Mouse (Mus musculus) MEL (cell line): ENCODE data around the gene Syce2. TPM values are rescaled to one million over a fixed set of nuclear protein-coding genes. Genes with fewer than 3 reads are reported as not detected.

ENCODE experiments used
- DNase-seq: peaks from one replicate; pipeline ENCODE4 v3.0.0; 2011; ENCODE audit warnings: low read depth, low spot score
- H3K27ac ChIP-seq: 2 replicates; pipeline ENCODE4 v1.5.1; 2012; ENCODE audit warnings: low read depth, mild to moderate bottlenecking, control low read depth, low read length, moderate library complexity; ENCODE audit not compliant: control insufficient read depth
- H3K27me3 ChIP-seq, 2 experiments: fragments of 150-350 bp in 1 of 2; sonication (generic) in 1 of 2; 2 replicates each; pipeline ENCODE4 v1.6.1; 2012; ENCODE audit warnings: low read length in 2 of 2, mild to moderate bottlenecking in 2 of 2, improper control_type of control experiment in 1 of 2, moderate library complexity in 1 of 2; ENCODE audit not compliant: insufficient read depth in 2 of 2, control insufficient read depth in 1 of 2
- H3K36me3 ChIP-seq, 2 experiments: 2 replicates each; pipeline ENCODE4 v1.6.1; 2012 to 2014; ENCODE audit warnings: low read length in 2 of 2, improper control_type of control experiment in 1 of 2, inconsistent platforms in 1 of 2, mild to moderate bottlenecking in 1 of 2; ENCODE audit not compliant: insufficient read depth in 2 of 2, control insufficient read depth in 1 of 2
- H3K4me1 ChIP-seq, 2 experiments: fragments of 150-350 bp in 1 of 2; sonication (generic) in 1 of 2; 2 replicates each; pipeline ENCODE4 v1.6.1; 2012; ENCODE audit warnings: low read length in 2 of 2, improper control_type of control experiment in 1 of 2, mild to moderate bottlenecking in 1 of 2; ENCODE audit not compliant: insufficient read depth in 2 of 2, control insufficient read depth in 1 of 2
- H3K4me3 ChIP-seq, 2 experiments: fragments of 150-350 bp in 1 of 2; sonication (generic) in 1 of 2; 2 replicates each; pipeline ENCODE4 v1.5.1; 2012; ENCODE audit warnings: low read depth in 2 of 2, low read length in 2 of 2, mild to moderate bottlenecking in 2 of 2, moderate library complexity in 2 of 2, control low read depth in 1 of 2, improper control_type of control experiment in 1 of 2; ENCODE audit not compliant: control insufficient read depth in 1 of 2, insufficient read depth in 1 of 2
- H3K79me2 ChIP-seq: 2 replicates; pipeline ENCODE4 v1.6.1; 2012; ENCODE audit warnings: mild to moderate bottlenecking, low read length, moderate library complexity; ENCODE audit not compliant: control insufficient read depth, poor library complexity, insufficient read depth
- H3K9ac ChIP-seq: 2 replicates; pipeline ENCODE4 v1.6.1; 2012; ENCODE audit warnings: low read depth, mild to moderate bottlenecking, control low read depth, low read length, moderate library complexity; ENCODE audit not compliant: control insufficient read depth, poor library complexity, severe bottlenecking
- H3K9me3 ChIP-seq: fragments of 150-350 bp; sonication (generic); replicated peaks from 2 replicates; pipeline ENCODE4 v1.6.1; 2012; ENCODE audit warnings: mild to moderate bottlenecking, low read length, improper control_type of control experiment, moderate library complexity; ENCODE audit not compliant: insufficient read depth
- CHD1 ChIP-seq: IDR thresholded peaks from 2 replicates; pipeline ENCODE4 v1.6.1; 2012; ENCODE audit warnings: low read depth, mild to moderate bottlenecking, inconsistent platforms, low read length, improper control_type of control experiment
- E2F4 ChIP-seq: IDR thresholded peaks from 2 replicates; pipeline ENCODE4 v1.6.1; 2011; ENCODE audit warnings: low read depth, low read length, improper control_type of control experiment, borderline replicate concordance
- ELF1 ChIP-seq: IDR thresholded peaks from 2 replicates; pipeline ENCODE4 v1.6.1; 2014; ENCODE audit warnings: low read depth, mild to moderate bottlenecking, inconsistent platforms, low read length, improper control_type of control experiment, moderate library complexity
- EP300 ChIP-seq, 2 experiments: IDR thresholded peaks; 2 replicates each; pipeline ENCODE4 v1.6.1; 2011; ENCODE audit warnings: improper control_type of control experiment in 2 of 2, low read length in 2 of 2, low read depth in 1 of 2, mild to moderate bottlenecking in 1 of 2
- ETS1 ChIP-seq: IDR thresholded peaks from 2 replicates; pipeline ENCODE4 v1.6.1; 2012; ENCODE audit warnings: low read depth, mild to moderate bottlenecking, inconsistent platforms, low read length, improper control_type of control experiment, moderate library complexity
- GATA1 ChIP-seq: IDR thresholded peaks from 2 replicates; pipeline ENCODE4 v1.6.1; 2011; ENCODE audit warnings: low read depth, low read length, improper control_type of control experiment
- HCFC1 ChIP-seq: IDR thresholded peaks from 2 replicates; pipeline ENCODE4 v1.6.1; 2012; ENCODE audit warnings: low read depth, mild to moderate bottlenecking, inconsistent platforms, low read length, improper control_type of control experiment, moderate library complexity
- KAT2A ChIP-seq: conservative IDR thresholded peaks from 2 replicates; pipeline ENCODE4 v1.6.1; 2012; ENCODE audit warnings: low read depth, low read length, improper control_type of control experiment, inconsistent platforms
- MAX ChIP-seq: IDR thresholded peaks from 2 replicates; pipeline ENCODE4 v1.6.1; 2011; ENCODE audit warnings: low read length, improper control_type of control experiment
- MXI1 ChIP-seq: IDR thresholded peaks from 2 replicates; pipeline ENCODE4 v1.6.1; 2011; ENCODE audit warnings: mild to moderate bottlenecking, low read depth, low read length, improper control_type of control experiment
- POLR2A ChIP-seq, 2 experiments: IDR thresholded peaks; 2 replicates each; pipeline ENCODE4 v1.6.1; 2011 to 2012; ENCODE audit warnings: low read length in 2 of 2, mild to moderate bottlenecking in 2 of 2, control low read depth in 1 of 2, improper control_type of control experiment in 1 of 2, low read depth in 1 of 2, moderate library complexity in 1 of 2; ENCODE audit not compliant: control insufficient read depth in 1 of 2, insufficient read depth in 1 of 2, poor library complexity in 1 of 2
- POLR2AphosphoS2 ChIP-seq: IDR thresholded peaks from 2 replicates; pipeline ENCODE4 v1.6.1; 2011; ENCODE audit warnings: low read length, improper control_type of control experiment
- POLR2AphosphoS5 ChIP-seq: IDR thresholded peaks from 2 replicates; pipeline ENCODE4 v1.6.1; 2012; ENCODE audit warnings: low read depth, borderline replicate concordance, mild to moderate bottlenecking, inconsistent platforms, low read length, moderate library complexity, mixed read lengths
- RAD21 ChIP-seq: IDR thresholded peaks from 2 replicates; pipeline ENCODE4 v1.6.1; 2011; ENCODE audit warnings: mild to moderate bottlenecking, low read depth, low read length, improper control_type of control experiment
- TBP ChIP-seq: IDR thresholded peaks from 2 replicates; pipeline ENCODE4 v1.8.0; 2011; ENCODE audit warnings: low read depth, low read length, improper control_type of control experiment
- UBTF ChIP-seq: IDR thresholded peaks from 2 replicates; pipeline ENCODE4 v1.6.1; 2012; ENCODE audit warnings: low read depth, mild to moderate bottlenecking, inconsistent platforms, low read length, improper control_type of control experiment, moderate library complexity, borderline replicate concordance; ENCODE audit not compliant: insufficient read depth
- USF2 ChIP-seq, 2 experiments: IDR thresholded peaks; 2 replicates each; pipeline ENCODE4 v1.6.1; 2011 to 2012; ENCODE audit warnings: improper control_type of control experiment in 2 of 2, low read length in 2 of 2, borderline replicate concordance in 1 of 2, inconsistent platforms in 1 of 2, low read depth in 1 of 2, mild to moderate bottlenecking in 1 of 2; ENCODE audit not compliant: insufficient read depth in 1 of 2
- ZNF384 ChIP-seq: IDR thresholded peaks from 2 replicates; pipeline ENCODE4 v1.6.1; 2012; ENCODE audit warnings: low read depth, mild to moderate bottlenecking, inconsistent platforms, low read length, improper control_type of control experiment
- polyA plus RNA-seq, 2 experiments: library from polyadenylated mRNA; stranded (reverse) in 1 of 2; unstranded in 1 of 2; fragments of >175 nt in 1 of 2; fragments of >200 nt in 1 of 2; gene quantifications; 2 replicates each; pipeline versions ENCODE4 v1.2.1 to v1.2.4; 2012; ENCODE audit warnings: low replicate concordance in 2 of 2, low read depth in 1 of 2; ENCODE audit not compliant: insufficient read length in 2 of 2, insufficient read depth in 1 of 2, missing spikeins in 1 of 2
- total RNA-seq: library from RNA; depleted of rRNA; stranded (reverse); fragments of 300-350 nt; gene quantifications from 2 replicates; pipeline ENCODE4 v1.2.3, GENCODE M21; 2012

Gene Syce2
- total and polyA plus RNA-seq, 3 experiments, result 75.5 to 115 TPM; not detected in 1

GRCm38 (mm10) chr8:84917781-84918180, 45.9 kb downstream of the Syce2 start:
- no peaks in the 10 kb centered on the region for H3K27me3 ChIP-seq
- TF ChIP-seq POLR2AphosphoS5 (no peak), KAT2A (no peak), TBP (no peak), ETS1 (no peak), POLR2AphosphoS2 (0 out of 2 replicates have a peak, but pooled peaks have one; percentile 12)
- peaks cover 0 to 13% of the 10 kb centered on the region in 2 experiments; a peak in 3 of 4 replicates for H3K4me1 ChIP-seq
- no peak overlapping the region for H3K9ac ChIP-seq
- no peak overlapping the region for H3K4me3 ChIP-seq
- H3K27ac ChIP-seq, result no peak overlapping the region
- H3K79me2 ChIP-seq, result peaks cover 12% of the 10 kb centered on the region
- no peaks in the 10 kb centered on the region for H3K9me3 ChIP-seq
- H3K36me3 ChIP-seq, result peaks cover 0 to 11% of the 10 kb centered on the region in 2 experiments; a peak in 2 of 4 replicates
- no peak for DNase-seq

- peaks cover 12% of the 10 kb centered on the region for H3K79me2 ChIP-seq
- TF ChIP-seq HCFC1 (no peak), ELF1 (no peak), MAX (no peak), ZNF384 (no peak), POLR2A (IDR thresholded peaks at IDR 0.05; ENCODE audit: control insufficient read depth in 1 of 2, insufficient read depth in 1 of 2, low read depth in 1 of 2, low read length in 2 of 2, poor library complexity in 1 of 2) (no peak), RAD21 (no peak), GATA1 (no peak), E2F4 (no peak), ETS1 (no peak), POLR2AphosphoS5 (no peak), MXI1 (no peak), EP300 (IDR thresholded peaks at IDR 0.05; ENCODE audit: low read depth in 1 of 2, low read length in 2 of 2) (no peak), CHD1 (no peak), USF2 (IDR thresholded peaks at IDR 0.05; ENCODE audit: borderline replicate concordance in 1 of 2, insufficient read depth in 1 of 2, low read depth in 1 of 2, low read length in 2 of 2) (no peak), UBTF (no peak)
- DNase-seq, result no peak
- H3K9me3 ChIP-seq, result no peaks in the 10 kb centered on the region
- H3K4me3 ChIP-seq, result no peak overlapping the region
- H3K27ac ChIP-seq, result no peak overlapping the region
- no peaks in the 10 kb centered on the region for H3K27me3 ChIP-seq
- H3K9ac ChIP-seq, result no peak overlapping the region
- H3K36me3 ChIP-seq, result peaks cover 0 to 13% of the 10 kb centered on the region in 2 experiments; a peak in 2 of 4 replicates
- H3K4me1 ChIP-seq, result peaks cover 0 to 15% of the 10 kb centered on the region in 2 experiments; a peak in 3 of 4 replicates
Measured at GRCm38 (mm10) chr8:84918646-84919045, 46.7 kb downstream of the Syce2 start.
